Mouse (Mus musculus): ENCODE results near the gene Gm10217.

The Gm10217 gene

DNA sequence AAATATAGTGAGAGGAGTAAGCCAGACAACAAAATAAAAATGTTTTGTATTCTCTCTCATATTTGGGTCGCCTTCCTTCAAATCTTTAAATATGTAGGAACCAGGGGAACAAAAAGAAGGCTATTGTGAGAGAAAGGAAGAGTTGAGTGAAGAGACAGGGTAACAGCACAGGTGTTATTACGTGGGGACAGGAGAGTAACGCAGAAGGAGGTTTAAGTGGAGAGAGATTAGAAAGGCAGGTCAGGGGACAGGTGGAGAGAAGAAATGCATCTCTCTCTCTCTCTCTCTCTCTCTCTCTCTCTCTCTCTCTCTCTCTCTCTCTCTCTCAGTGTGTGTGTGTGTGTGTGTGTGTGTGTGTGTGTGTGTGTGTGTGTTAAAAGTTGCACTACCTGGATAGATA, at the start of gene Gm10217:
Gm10217 (plus strand) TSS at position 301 of the 400 bp plus-strand sequence.
- no peak for DNase-seq

DNA sequence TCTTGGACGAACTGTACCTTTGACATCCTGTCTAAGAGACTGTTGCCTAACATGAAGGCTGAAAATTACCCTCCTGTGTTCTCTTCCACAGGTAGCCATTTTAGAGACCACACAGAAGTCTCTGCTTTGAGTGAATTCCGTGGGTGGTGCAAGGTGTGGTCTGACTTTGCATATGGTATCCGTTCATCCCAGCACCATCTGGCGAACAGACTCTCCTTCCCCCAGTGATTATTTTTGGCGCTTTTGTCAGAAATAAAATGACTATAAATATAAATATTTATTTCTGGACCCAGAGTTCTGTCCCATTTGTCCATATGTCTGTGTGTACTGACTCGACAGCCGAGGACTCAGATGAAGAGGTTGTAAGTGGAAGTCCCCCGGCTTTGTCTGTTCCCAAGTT, 39.3 kb upstream of the Gm10217 start:
- DNase-seq: no peak

DNA sequence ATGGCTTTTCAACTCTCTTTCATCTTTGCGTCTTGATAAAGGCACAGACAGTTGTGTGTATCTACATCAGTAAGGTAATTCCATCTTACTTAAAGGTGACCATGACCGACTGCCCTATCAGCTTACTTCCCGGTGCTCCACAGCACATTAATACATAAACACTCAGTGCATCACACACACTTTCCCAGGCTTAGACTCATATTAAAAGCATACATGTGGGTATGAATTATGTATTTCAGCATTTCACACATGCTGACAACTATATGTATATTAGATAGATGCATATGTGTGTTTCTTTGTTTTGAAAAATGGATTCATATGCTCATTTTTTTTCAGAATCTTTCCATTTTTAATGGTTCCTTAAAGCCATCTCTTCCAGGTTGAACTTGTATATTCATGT, 23.8 kb upstream of the Gm10217 start:
- DNase-seq: no peak

GRCm38 (mm10) chr8:9859286-9859685, 4.8 kb upstream of the Gm10217 start:
- no peak for DNase-seq

- no peak for DNase-seq
Observed at GRCm38 (mm10) chr8:9860539-9861203, 3.4 kb upstream of the Gm10217 start.

DNA sequence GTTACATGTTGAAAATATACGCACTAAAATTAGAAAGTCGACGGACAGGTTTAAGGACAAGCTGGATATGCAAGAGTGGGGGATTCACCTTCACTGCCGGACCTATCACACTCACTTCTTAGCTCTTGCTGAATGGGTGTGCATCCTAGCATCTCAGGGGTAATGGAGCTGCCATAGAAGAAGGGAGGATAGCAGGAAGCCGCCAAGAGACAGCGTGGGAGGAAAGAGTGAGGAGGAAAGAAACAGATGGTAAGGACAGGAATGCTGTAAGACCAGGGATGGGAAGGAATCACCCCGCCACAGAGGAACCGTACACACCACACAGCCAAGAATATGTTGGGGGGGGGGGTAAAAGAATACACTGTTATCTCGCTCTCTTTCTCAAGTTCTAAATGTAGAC, 1.1 kb downstream of the Gm10217 start:
- no peak for DNase-seq

DNA sequence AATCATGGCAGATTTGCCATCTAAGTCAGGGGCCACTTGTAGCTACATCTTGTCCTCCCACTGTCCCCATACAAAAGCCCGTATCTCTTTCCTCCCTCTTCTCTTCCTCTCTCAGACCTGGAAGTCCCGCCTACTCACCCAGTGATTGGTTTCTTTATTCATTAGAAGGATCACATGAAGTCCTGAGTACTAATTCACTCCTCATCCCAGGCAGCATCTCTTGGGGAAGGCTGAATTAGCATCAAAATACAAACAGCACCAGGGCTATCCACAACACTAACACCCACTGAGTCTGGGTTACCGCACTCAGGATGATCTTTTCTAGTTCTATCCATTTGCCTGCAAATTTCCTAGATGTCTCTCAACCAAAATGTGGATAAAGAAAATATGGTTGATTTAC, 4.0 kb downstream of the Gm10217 start:
- no peak for DNase-seq

GRCm38 (mm10) chr8:9876241-9876640, 12.2 kb downstream of the Gm10217 start:
- no peak for DNase-seq

DNA sequence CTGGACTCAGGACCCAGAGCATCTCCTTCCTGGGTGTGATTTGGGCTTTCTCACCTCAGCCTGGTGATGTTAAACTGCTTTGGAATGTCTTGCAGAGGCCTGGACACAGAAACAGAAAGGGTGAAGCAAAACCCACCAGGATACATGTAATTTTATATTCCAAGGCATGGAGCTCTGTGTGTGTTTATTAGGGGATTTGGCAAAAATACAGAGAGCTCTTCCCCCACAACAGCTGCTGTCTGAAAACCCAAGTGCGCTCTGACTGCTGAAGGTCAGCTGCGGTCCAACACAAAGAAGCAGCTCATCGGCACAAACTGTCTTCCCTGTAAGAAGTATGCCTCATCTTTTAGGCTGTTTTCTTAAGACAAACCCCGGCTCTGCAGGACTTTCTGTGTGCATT, 15.9 kb downstream of the Gm10217 start:
- DNase-seq: no peak

DNA sequence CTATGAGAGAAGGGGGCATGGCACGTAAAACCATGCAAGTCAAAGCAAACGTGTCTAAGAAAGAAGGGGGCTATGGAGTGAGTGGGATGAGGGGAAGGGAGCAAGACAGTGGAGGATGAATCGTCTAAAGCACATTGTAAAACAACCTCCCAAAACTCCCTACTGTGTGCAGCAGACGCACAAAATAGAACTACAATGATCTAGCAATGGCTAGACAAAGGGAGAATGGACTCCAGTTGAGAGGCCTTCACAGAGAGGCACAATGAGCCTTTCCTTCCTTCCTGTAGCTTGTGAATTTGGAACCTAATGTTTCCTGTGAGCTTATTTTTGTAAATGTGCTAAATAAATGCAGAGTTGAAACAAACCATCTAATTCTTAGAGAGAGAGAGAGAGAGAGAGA, 22.7 kb downstream of the Gm10217 start:
- DNase-seq: no peak

DNA sequence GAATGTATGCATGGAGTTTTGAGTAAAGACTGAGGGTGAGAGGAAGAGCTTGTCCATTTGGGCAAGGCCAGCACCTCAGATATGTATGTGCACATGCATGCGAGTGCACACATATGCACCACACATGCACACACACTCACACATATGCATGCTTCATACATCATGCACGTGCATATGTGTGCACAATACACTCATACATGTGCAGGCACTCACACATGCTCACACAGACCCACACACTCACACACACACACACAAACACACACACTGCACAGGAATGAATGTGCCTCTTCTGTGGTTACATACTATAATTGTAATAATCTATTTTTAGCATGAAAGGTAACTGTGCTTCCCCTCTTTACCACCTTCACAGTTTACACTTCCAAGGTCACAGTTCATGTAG, 35.1 kb downstream of the Gm10217 start:
- DNase-seq: no peak

- DNase-seq: no peak
Observed at GRCm38 (mm10) chr8:9899673-9900072, 35.6 kb downstream of the Gm10217 start.

Data from kidney, adult 11 months (tissue).